8 mouse cellular contexts compared by ENCODE assay signal in the genomic region with DNA sequence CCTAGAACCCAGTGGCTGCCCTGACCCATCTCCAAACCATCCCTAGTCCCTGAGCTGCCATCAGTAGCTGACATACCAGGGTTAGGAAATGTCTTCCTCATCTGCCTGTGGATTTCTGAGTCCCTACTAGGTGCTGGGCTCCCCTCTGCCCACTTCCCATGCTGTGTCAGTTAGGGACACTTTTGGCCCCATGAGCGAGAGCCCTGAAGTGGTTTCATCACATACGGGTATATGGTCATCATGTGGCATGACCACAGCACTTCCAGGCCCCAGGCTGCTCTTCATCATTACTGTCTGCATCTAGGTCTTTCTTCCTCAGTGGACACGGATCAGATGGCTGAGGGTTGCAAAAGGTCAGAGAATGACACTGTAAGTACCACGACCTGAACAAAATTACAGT. TPM values are rescaled to one million over a fixed set of nuclear protein-coding genes. Genes with fewer than 3 reads are reported as not detected.
DNase-seq lines count a peak whose midpoint lies in the region; ATAC-seq and TF ChIP-seq lines count a peak whose summit lies in the region.

TSS of gene Ap5s1 (plus strand) at position 301 of the 400 bp plus-strand sequence.

- H3K4me1 ChIP-seq in lung, embryonic 15.5 days, result peaks cover 35% of the 10 kb centered on the region
- peaks cover 29% of the 10 kb centered on the region for H3K4me1 ChIP-seq in embryonic facial prominence, embryonic 15.5 days
- peaks cover 29% of the 10 kb centered on the region for H3K4me1 ChIP-seq in heart, postnatal 0 days (ENCODE audit: control insufficient read depth, insufficient read depth)
- peaks cover 23% of the 10 kb centered on the region for H3K4me1 ChIP-seq in limb, embryonic 10.5 days
- peaks cover 24% of the 10 kb centered on the region for H3K4me1 ChIP-seq in stomach, embryonic 14.5 days (ENCODE audit: control insufficient read depth, insufficient read depth, low read length)

- H3K36me3 ChIP-seq in lung, embryonic 15.5 days, result no peaks in the 10 kb centered on the region
- H3K36me3 ChIP-seq in embryonic facial prominence, embryonic 15.5 days, result no peaks in the 10 kb centered on the region
- H3K36me3 ChIP-seq in heart, postnatal 0 days (replicated peaks; ENCODE audit: control insufficient read depth, insufficient read depth, low read length), result no peaks in the 10 kb centered on the region
- no peaks in the 10 kb centered on the region for H3K36me3 ChIP-seq in limb, embryonic 10.5 days
- no peaks in the 10 kb centered on the region for H3K36me3 ChIP-seq in stomach, embryonic 14.5 days (ENCODE audit: control insufficient read depth, insufficient read depth, low read length)

- TF ChIP-seq CTCF in heart, postnatal 0 days (IDR thresholded peaks at IDR 0.05; ENCODE audit: low read depth), result no peak

- no peak for ATAC-seq in lung, embryonic 15.5 days (ENCODE audit: borderline replicate concordance, extremely low read depth, low FRiP score, low TSS enrichment)
- no peak for ATAC-seq in embryonic facial prominence, embryonic 15.5 days (ENCODE audit: insufficient number of reproducible peaks, low FRiP score, low TSS enrichment, low read depth)
- ATAC-seq in heart, postnatal 0 days (ENCODE audit: insufficient read depth, low read depth), result no peak
- no peak for ATAC-seq in stomach, embryonic 14.5 days (ENCODE audit: insufficient number of reproducible peaks, insufficient read depth, low FRiP score, low read depth)

- TF ChIP-seq EP300 in heart, postnatal 0 days (IDR thresholded peaks at IDR 0.05; ENCODE audit: low read depth), result no peak

- WGBS in lung, embryonic 15.5 days, result 66% methylated on average over 4 of the region's 4 CpGs
- 78% methylated on average over 4 of the region's 4 CpGs for WGBS in embryonic facial prominence, embryonic 15.5 days
- WGBS in heart, postnatal 0 days, result 79% methylated on average over 4 of the region's 4 CpGs
- 81% methylated on average over 4 of the region's 4 CpGs for WGBS in limb, embryonic 10.5 days
- WGBS in stomach, embryonic 14.5 days, result 80% methylated on average over 4 of the region's 4 CpGs

- DNase-seq in lung, postnatal 10 days, result no peak
- no peak for DNase-seq in heart, postnatal 0 days (ENCODE audit: low spot score)
- no peak for DNase-seq in limb, embryonic 10.5 days (ENCODE audit: low spot score)
- no peak for DNase-seq in urinary bladder, postnatal 36 days (ENCODE audit: low spot score in 2 of 2)
- no peak for DNase-seq in right cerebral cortex, adult 2 months (ENCODE audit: low spot score in 2 of 2)

- H3K9ac ChIP-seq in lung, embryonic 15.5 days, result no peak within 1 kb of the TSS
- no peak within 1 kb of the TSS for H3K9ac ChIP-seq in embryonic facial prominence, embryonic 15.5 days
- no peak within 1 kb of the TSS for H3K9ac ChIP-seq in heart, postnatal 0 days (replicated peaks; ENCODE audit: low read depth, low read length)
- no peak within 1 kb of the TSS for H3K9ac ChIP-seq in stomach, embryonic 14.5 days (replicated peaks; ENCODE audit: low read depth, low read length)

- H3K4me3 ChIP-seq in lung, embryonic 15.5 days, result no peak within 1 kb of the TSS
- H3K4me3 ChIP-seq in embryonic facial prominence, embryonic 15.5 days (replicated peaks), result no peak within 1 kb of the TSS
- no peak within 1 kb of the TSS for H3K4me3 ChIP-seq in heart, postnatal 0 days (ENCODE audit: low read depth, low read length)
- H3K4me3 ChIP-seq in limb, embryonic 10.5 days, result no peak within 1 kb of the TSS
- no peak within 1 kb of the TSS for H3K4me3 ChIP-seq in stomach, embryonic 14.5 days (ENCODE audit: low read depth, low read length)

- no peak within 1 kb of the TSS for H3K4me2 ChIP-seq in lung, embryonic 15.5 days
- no peak within 1 kb of the TSS for H3K4me2 ChIP-seq in embryonic facial prominence, embryonic 15.5 days (replicated peaks)
- H3K4me2 ChIP-seq in heart, postnatal 0 days (ENCODE audit: low read depth, low read length), result no peak within 1 kb of the TSS
- H3K4me2 ChIP-seq in stomach, embryonic 14.5 days (replicated peaks; ENCODE audit: low read depth, low read length), result no peak within 1 kb of the TSS

- H3K27me3 ChIP-seq in lung, embryonic 15.5 days, result no peaks in the 10 kb centered on the region
- no peaks in the 10 kb centered on the region for H3K27me3 ChIP-seq in embryonic facial prominence, embryonic 15.5 days
- H3K27me3 ChIP-seq in heart, postnatal 0 days (ENCODE audit: control insufficient read depth, insufficient read depth, low read length), result no peaks in the 10 kb centered on the region
- H3K27me3 ChIP-seq in limb, embryonic 10.5 days (ENCODE audit: low read depth, poor library complexity, severe bottlenecking), result no peaks in the 10 kb centered on the region
- no peaks in the 10 kb centered on the region for H3K27me3 ChIP-seq in stomach, embryonic 14.5 days (ENCODE audit: control insufficient read depth, insufficient read depth, low read length)

- H3K27ac ChIP-seq in lung, embryonic 15.5 days, result no peak within 1 kb of the TSS
- no peak within 1 kb of the TSS for H3K27ac ChIP-seq in embryonic facial prominence, embryonic 15.5 days (replicated peaks)
- no peak within 1 kb of the TSS for H3K27ac ChIP-seq in heart, postnatal 0 days (ENCODE audit: low read depth)
- H3K27ac ChIP-seq in limb, embryonic 10.5 days, result no peak within 1 kb of the TSS
- H3K27ac ChIP-seq in stomach, embryonic 14.5 days (ENCODE audit: low read length), result no peak within 1 kb of the TSS

- no peaks in the 10 kb centered on the region for H3K9me3 ChIP-seq in lung, embryonic 15.5 days
- no peaks in the 10 kb centered on the region for H3K9me3 ChIP-seq in embryonic facial prominence, embryonic 15.5 days (replicated peaks)
- no peaks in the 10 kb centered on the region for H3K9me3 ChIP-seq in heart, postnatal 0 days (replicated peaks; ENCODE audit: control insufficient read depth, low read length)
- H3K9me3 ChIP-seq in limb, embryonic 10.5 days (replicated peaks), result no peaks in the 10 kb centered on the region
- no peaks in the 10 kb centered on the region for H3K9me3 ChIP-seq in stomach, embryonic 14.5 days (ENCODE audit: control insufficient read depth, low read depth, low read length)

RNA-seq across cellular contexts. Expression of gene Ap5s1, which starts in this region (rescaled TPM):
- polyA plus RNA-seq in lung, embryonic 15.5 days (2015; fragmentation: Nextera tagmentation; extraction: Ambion mirVana), result 22.6 and 27.0 TPM in 2 replicates
- 27.9 and 28.0 TPM in 2 replicates for polyA plus RNA-seq in embryonic facial prominence, embryonic 15.5 days (2015; fragmentation: Nextera tagmentation; extraction: Ambion mirVana)
- 95.1 and 107 TPM in 2 replicates for total RNA-seq in heart, postnatal 0 days (2014; rRNA removed; ENCODE audit: low replicate concordance)
- 63.6 and 65.5 TPM in 2 replicates for polyA plus RNA-seq in heart, postnatal 0 days (2015; fragmentation: Nextera tagmentation; extraction: Ambion mirVana)
- polyA plus RNA-seq in limb, embryonic 10.5 days (2016; fragmentation: Nextera tagmentation; extraction: Ambion mirVana), result 18.9 and 22.6 TPM in 2 replicates
- 27.0 TPM in 2 replicates for polyA plus RNA-seq in stomach, embryonic 14.5 days (2014; fragmentation: Nextera tagmentation; extraction: Ambion mirVana)
